Mouse (Mus musculus): ENCODE results near the gene Scamp5.

- no peak for TF ChIP-seq CTCF (IDR thresholded peaks at IDR 0.05; ENCODE audit: low read depth)
- TF ChIP-seq EP300 (optimal IDR thresholded peaks at IDR 0.05), result no peak
These were observed 48.2 kb downstream of the Scamp5 start for GRCm38 (mm10) chr9:57419521-57420267.
